Mouse (Mus musculus) midbrain, embryonic 12.5 days (tissue): ENCODE measurements around the gene Etv4. TPM values are rescaled to one million over a fixed set of nuclear protein-coding genes. Genes with fewer than 3 reads are reported as not detected.

Experiments
- ATAC-seq: fragments of 200-750 bp; cut with Nextera tagmentation; 2 replicates; pipeline ENCODE4 v1.8.0; 2017; ENCODE audit warnings: low read depth, moderate TSS enrichment, moderate library complexity; ENCODE audit not compliant: low FRiP score
- H3K27ac ChIP-seq: fragments of 300-500 bp; sonication (generic); replicated peaks from 2 replicates; pipeline ENCODE4 v1.5.1; 2016; ENCODE audit warnings: mild to moderate bottlenecking
- H3K27me3 ChIP-seq: fragments of 300-500 bp; sonication (generic); 2 replicates; pipeline ENCODE4 v1.6.1; 2016; ENCODE audit warnings: mild to moderate bottlenecking
- H3K36me3 ChIP-seq: fragments of 300-500 bp; sonication (generic); 2 replicates; pipeline ENCODE4 v1.6.1; 2016
- H3K4me1 ChIP-seq: fragments of 300-500 bp; sonication (generic); 2 replicates; pipeline ENCODE4 v1.6.1; 2016
- H3K4me2 ChIP-seq: fragments of 300-500 bp; sonication (generic); replicated peaks from 2 replicates; pipeline ENCODE4 v1.6.1; 2016; ENCODE audit warnings: mild to moderate bottlenecking, moderate library complexity
- H3K4me3 ChIP-seq: fragments of 300-500 bp; sonication (generic); 2 replicates; pipeline ENCODE4 v1.5.1; 2016; ENCODE audit warnings: mild to moderate bottlenecking
- H3K9ac ChIP-seq: fragments of 300-500 bp; sonication (generic); replicated peaks from 2 replicates; pipeline ENCODE4 v1.6.1; 2016; ENCODE audit warnings: mild to moderate bottlenecking, moderate library complexity
- H3K9me3 ChIP-seq: fragments of 300-500 bp; sonication (generic); 2 replicates; pipeline ENCODE4 v1.6.1; 2016; ENCODE audit warnings: mild to moderate bottlenecking
- WGBS: fragments of 180-500 bp; shearing (Covaris S2); methylation state at CpG from one replicate; pipeline ENCODE4 v1.1.7; 2016; 5-methylcytosine and 5-hydroxymethylcytosine counted together
- polyA plus RNA-seq: library from polyadenylated mRNA; unstranded; fragments of >200 nt; fragmentation: Nextera tagmentation; extraction: Ambion mirVana; gene quantifications from 2 replicates; pipeline ENCODE4 v1.2.1, GENCODE M21; 2016

Etv4 gene
- polyA plus RNA-seq, 1 experiment from 2014 or later: 4.3 TPM

DNA sequence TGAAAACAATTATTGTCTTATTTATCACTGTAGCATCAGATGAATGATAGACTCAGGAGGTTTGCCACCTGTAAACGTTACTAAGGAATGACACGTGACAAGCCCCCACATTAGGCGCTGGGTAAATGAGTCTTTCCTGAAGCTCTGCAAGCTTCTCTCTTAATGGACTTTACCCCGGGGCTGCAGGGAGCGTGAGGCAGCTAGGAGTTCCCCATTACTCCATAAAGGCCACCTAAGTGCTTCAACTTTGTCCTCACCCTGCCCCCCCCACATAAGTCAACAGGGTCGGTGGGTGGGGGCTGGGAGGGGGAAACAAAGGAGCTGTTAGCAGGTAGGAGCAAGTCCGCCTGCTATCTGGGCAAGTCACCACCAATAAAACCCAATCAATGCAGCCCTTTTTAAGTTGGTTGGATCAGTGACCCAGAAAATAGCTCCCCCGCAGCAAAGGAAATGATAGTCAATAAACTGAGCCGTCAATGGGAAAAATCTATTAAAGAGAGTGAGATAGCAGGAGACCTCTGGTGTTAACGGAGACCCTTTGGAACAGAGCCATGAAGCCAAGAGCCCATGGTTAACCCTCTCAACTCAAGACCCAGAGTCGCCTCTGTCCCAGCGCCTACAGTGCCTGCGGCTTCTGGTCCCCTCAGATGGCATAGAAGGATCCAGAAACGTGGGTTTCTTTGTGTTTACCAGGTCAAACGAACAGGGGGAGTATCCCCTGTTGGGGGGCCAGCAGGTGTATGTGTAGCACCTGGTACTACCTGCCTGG lies 24.1 kb upstream of the Etv4 start:
- Histone ChIP-seq H3K4me2 (no peak overlapping the region), H3K9ac (no peak overlapping the region), H3K27ac (no peak overlapping the region), H3K36me3 (no peaks in the 10 kb centered on the region), H3K27me3 (peaks cover 26% of the 10 kb centered on the region), H3K9me3 (no peaks in the 10 kb centered on the region), H3K4me1 (0 out of 2 replicates have a peak, but pooled peaks cover 7% of the 10 kb centered on the region), H3K4me3 (no peak overlapping the region)
- 44% methylated on average over 15 of the region's 15 CpGs for WGBS
- ATAC-seq: no peak

DNA sequence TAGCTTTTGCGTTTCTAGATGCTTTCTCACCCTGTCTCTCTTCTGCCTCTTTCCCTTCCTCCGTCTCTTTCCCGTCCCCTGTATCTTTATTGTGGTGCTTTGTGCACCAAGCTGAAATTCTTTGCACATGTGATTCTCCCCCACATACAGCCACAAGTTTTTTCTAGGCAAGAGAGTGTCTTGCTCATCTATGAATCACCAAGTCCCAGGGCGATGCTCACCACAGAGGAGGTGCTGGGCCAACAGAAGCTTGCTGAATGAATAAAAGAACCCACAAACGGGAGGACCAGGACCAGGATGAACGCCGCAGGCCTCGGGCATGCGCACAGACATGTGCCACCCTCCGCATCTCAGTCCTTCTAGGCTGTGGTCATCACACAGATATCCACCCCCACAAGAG lies 22.1 kb upstream of the Etv4 start:
- Histone ChIP-seq H3K27me3 (peaks cover 17% of the 10 kb centered on the region), H3K9me3 (no peaks in the 10 kb centered on the region), H3K36me3 (no peaks in the 10 kb centered on the region), H3K4me2 (no peak overlapping the region), H3K27ac (no peak overlapping the region), H3K4me3 (no peak overlapping the region), H3K4me1 (0 out of 2 replicates have a peak, but pooled peaks cover 3% of the 10 kb centered on the region), H3K9ac (no peak overlapping the region)
- ATAC-seq: no peak
- 87% methylated on average over 10 of the region's 10 CpGs for WGBS

DNA sequence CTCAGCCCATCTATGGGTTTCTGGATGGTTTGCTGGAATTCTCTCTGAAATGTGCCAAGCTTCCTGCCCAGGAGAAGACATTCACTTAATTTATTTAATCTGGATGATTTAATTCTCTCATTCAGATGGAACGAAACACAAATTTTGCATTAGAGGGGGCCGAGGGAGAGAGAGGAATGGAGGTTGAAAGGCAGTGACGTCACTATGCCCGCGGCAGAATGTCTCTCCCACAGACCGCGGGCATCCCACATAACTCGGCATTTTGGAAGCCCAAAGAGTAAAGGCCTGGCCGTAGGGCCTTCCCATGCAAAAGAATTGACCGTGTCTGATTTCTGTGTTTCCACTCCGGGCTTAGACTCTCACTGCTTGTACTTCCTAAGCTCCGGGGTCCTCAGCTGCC lies 21.6 kb upstream of the Etv4 start:
- Histone ChIP-seq H3K9me3 (no peaks in the 10 kb centered on the region), H3K4me1 (0 out of 2 replicates have a peak, but pooled peaks cover 3% of the 10 kb centered on the region), H3K4me2 (no peak overlapping the region), H3K27ac (no peak overlapping the region), H3K27me3 (peaks cover 21% of the 10 kb centered on the region), H3K9ac (no peak overlapping the region), H3K36me3 (no peaks in the 10 kb centered on the region), H3K4me3 (no peak overlapping the region)
- no peak for ATAC-seq
- WGBS: 66% methylated on average over 12 of the region's 12 CpGs

DNA sequence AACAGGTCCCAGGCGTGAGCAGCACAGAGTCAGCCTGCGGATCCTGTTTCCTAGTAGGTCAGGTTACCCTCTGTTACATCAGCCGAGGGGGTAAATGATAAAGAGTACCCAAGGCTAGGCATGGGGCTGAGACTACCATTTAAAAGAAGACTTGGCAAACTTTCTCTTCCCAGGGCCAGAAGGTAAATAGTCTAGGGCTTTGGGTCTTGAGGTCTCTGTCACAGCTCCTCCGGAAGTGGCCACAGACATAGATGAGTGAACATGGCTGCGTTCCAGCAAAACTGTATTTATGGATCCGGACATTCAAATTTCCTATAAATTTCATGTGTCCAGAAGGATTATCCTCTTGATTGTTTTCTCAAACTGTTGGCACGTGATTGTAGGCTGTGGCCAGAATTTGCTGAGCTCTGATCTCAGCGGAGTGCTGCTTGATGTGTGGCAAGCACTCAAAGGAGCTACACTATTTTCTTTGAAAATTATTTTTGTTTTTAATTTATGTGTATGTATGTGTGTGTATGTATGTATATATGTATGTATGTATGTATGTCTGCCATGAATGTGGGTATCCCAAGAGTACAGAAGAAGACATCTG lies 20.0 kb upstream of the Etv4 start:
- Histone ChIP-seq H3K4me3 (no peak overlapping the region), H3K9ac (no peak overlapping the region), H3K36me3 (no peaks in the 10 kb centered on the region), H3K9me3 (no peaks in the 10 kb centered on the region), H3K4me2 (no peak overlapping the region), H3K27me3 (peaks cover 21% of the 10 kb centered on the region; the same call in 1 of the 2 replicates), H3K27ac (no peak overlapping the region), H3K4me1 (0 out of 2 replicates have a peak, but pooled peaks cover 8% of the 10 kb centered on the region)
- no peak for ATAC-seq
- WGBS: 90% methylated on average over 8 of the region's 8 CpGs

DNA sequence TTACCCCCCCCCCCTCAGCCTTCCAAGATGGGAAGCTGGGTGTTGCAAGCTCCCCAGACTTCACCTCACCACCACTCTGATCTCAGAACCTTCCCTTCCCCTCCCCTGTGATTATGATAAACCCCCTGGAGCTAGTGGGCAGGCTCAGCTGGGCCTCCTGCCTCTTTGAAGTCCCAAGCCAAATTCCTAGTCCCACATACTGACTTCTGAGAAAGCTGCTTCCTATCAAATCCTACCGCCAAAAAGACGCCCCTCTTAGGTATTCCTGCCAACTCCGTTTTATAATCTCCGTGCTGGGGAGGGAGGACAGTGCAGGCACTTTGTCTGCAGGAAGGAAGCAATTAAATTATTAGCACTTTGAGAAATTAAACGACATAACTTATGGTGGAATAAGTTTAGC lies 16.2 kb upstream of the Etv4 start:
- WGBS: 5% methylated on average over 5 of the region's 5 CpGs
- Histone ChIP-seq H3K27me3 (peaks cover 11% of the 10 kb centered on the region; the same call in 1 of the 2 replicates), H3K4me3 (no peak overlapping the region), H3K9ac (no peak overlapping the region), H3K27ac (no peak overlapping the region), H3K4me2 (no peak overlapping the region), H3K9me3 (no peaks in the 10 kb centered on the region), H3K36me3 (no peaks in the 10 kb centered on the region), H3K4me1 (0 out of 2 replicates have a peak, but pooled peaks cover 4% of the 10 kb centered on the region)
- no peak for ATAC-seq

DNA sequence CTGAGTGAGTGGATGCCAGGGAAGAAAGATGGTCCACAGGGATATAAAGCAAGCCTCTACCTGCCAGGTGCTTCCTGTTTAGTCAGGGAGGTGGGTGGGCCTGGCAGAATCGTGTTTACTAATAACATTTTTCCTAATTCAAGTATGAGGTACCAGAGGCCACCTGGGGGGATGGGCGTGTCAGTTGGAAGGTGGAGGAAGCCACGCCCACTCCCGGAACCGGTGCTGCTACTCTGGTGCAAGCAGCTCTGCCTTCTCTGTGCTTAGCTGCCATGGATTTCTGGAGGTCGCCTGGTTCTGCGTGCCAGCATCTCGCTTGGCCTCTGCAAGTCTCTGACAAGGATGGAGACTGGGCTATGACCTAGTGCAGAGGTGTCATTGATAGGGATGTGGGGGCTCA lies 12.9 kb upstream of the Etv4 start:
- WGBS: 41% methylated on average over 8 of the region's 8 CpGs
- ATAC-seq: no peak
- Histone ChIP-seq H3K36me3 (no peaks in the 10 kb centered on the region), H3K4me3 (no peak overlapping the region), H3K4me2 (no peak overlapping the region), H3K27me3 (peaks cover 16% of the 10 kb centered on the region; the same call in 1 of the 2 replicates), H3K4me1 (0 out of 2 replicates have a peak, but pooled peaks cover 4% of the 10 kb centered on the region), H3K9ac (no peak overlapping the region), H3K27ac (no peak overlapping the region), H3K9me3 (no peaks in the 10 kb centered on the region)

DNA sequence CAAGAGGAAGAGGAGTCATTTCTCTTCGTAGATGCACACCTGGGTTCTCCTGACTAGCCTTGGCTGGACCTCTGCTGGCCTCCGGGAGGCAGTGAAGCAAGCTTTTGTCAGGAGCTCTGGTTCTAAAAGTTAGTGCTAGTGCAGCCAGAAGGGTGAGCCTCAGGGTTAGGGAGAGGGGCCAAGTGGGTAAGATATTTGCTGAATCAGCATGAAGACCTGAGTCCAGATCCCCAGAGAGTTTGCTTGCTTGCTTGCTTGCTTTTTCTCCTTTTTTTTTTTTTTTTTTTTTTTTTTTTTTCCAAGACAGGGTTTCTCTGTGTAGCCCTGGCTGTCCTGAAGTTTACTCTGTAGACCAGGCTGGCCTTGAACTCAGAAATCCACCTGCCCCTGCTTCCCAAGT lies 12.2 kb upstream of the Etv4 start:
- Histone ChIP-seq H3K9ac (no peak overlapping the region), H3K9me3 (no peaks in the 10 kb centered on the region), H3K27me3 (peaks cover 16% of the 10 kb centered on the region; the same call in 1 of the 2 replicates), H3K36me3 (no peaks in the 10 kb centered on the region), H3K4me2 (no peak overlapping the region), H3K4me1 (0 out of 2 replicates have a peak, but pooled peaks cover 4% of the 10 kb centered on the region), H3K27ac (no peak overlapping the region), H3K4me3 (no peak overlapping the region)
- no peak for ATAC-seq
- 84% methylated on average over 2 of the region's 2 CpGs for WGBS

DNA sequence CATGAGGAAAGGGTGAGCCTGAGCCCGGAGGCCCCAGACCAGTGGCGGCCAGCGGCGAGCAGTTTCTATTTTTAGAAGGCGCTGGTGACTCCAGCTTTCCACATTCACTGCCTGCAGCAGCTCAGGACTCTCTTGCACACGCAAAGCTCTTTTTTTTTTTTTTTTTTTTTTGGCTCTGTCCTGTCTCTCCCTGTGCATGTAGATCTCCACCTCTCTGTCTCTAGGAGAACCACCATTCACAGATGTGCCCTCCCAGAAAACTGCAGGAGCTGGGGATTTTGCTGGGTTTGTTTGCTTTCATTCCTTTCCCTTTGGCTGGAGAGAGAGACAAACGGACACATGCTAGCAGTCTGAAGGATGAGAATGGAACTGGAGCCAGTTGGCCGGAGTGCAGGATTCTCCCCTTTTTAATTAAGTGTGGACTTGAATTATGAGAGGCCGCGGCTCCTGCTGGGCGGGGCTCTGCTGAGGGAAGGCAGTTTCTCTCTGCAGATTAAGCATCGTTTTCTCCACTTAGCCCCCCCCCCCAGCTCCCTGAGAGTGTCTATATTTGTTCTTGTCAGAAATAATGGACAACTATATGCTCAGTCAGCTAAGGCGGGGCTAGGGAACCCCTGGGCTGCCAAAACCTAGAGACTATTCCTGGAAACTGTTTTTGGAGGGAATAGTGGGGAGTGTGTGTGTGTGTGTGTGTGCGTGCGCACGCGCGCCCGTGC lies 5.8 kb upstream of the Etv4 start:
- Histone ChIP-seq H3K27me3 (peaks cover 45% of the 10 kb centered on the region), H3K4me2 (0 out of 2 replicates have a peak overlapping the region, but pooled peaks have one; percentile 0), H3K9ac (no peak overlapping the region), H3K27ac (no peak overlapping the region), H3K4me3 (no peak overlapping the region), H3K36me3 (no peaks in the 10 kb centered on the region), H3K9me3 (no peaks in the 10 kb centered on the region), H3K4me1 (peaks cover 11% of the 10 kb centered on the region)
- ATAC-seq: no peak
- 41% methylated on average over 19 of the region's 19 CpGs for WGBS

DNA sequence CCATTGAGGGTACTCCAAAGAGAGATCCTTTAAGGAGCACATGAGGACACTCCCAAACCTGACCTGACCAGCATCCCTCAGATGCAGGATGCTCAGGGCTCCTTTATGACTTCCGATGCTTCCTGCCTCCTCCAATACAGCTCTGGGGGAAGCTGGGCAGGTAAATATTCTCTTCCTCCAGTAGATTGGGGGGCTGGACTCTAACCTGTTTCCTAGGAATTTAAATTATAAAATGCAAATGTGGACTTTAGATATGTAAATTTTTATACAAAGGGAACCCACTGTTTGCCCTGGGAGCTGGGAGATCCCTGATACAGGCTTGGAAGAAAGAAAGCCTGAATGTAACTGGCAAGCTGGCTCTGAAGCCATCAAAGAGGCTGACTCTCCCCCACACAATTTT lies 2.3 kb upstream of the Etv4 start:
- WGBS: 88% methylated on average over 1 of the region's 1 CpGs
- Histone ChIP-seq H3K4me2 (no peak overlapping the region), H3K27ac (no peak overlapping the region), H3K4me1 (peaks cover 32% of the 10 kb centered on the region), H3K36me3 (no peaks in the 10 kb centered on the region), H3K9ac (no peak overlapping the region), H3K27me3 (peaks cover 73% of the 10 kb centered on the region), H3K9me3 (no peaks in the 10 kb centered on the region), H3K4me3 (no peak overlapping the region)
- ATAC-seq: no peak

DNA sequence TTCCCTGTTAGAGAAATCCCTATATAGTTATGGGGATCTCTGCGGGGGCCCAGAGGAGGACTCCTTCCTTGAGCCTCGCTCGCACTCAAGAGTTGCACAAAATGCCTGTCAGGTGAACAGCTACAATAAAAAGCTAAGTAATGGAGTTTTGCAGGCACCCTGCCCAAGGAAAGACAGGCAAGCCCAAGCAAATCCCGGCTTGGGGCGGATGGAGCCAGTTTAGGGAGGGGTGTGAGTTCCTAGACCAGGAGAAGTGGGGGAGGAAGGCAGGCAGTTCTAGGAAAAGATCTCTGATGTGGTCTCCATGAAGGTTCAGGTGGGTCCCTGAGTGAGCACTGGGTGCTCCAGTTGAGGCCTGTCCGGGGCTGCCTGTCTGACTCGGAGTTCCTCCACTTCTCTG lies 1.5 kb upstream of the Etv4 start:
- 54% methylated on average over 7 of the region's 7 CpGs for WGBS
- no peak for ATAC-seq
- no peak overlapping the region for H3K9ac ChIP-seq

DNA sequence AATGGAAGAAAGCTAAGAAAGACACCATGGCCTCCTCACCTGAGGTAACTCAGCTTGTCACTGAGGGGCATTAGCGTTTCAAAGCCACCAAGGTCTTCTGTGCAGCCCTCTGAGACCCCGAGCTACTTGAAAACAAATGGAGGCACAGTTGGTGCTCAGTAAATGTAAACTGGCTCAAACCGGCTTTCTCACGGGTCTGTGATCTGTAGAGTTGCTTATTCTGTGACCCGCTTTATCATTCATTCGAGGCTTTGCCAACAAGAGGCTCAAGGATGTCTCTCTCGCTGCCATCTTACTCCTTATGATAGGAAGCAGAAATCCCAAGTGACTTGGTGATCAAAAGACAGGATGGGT lies 658 bp upstream of the Etv4 start:
- no peaks in the 10 kb centered on the region for H3K9me3 ChIP-seq
- 10% methylated on average over 7 of the region's 7 CpGs for WGBS
- H3K4me1 ChIP-seq: peaks cover 25% of the 10 kb centered on the region
- H3K36me3 ChIP-seq: no peaks in the 10 kb centered on the region
- ATAC-seq: no peak
- H3K27ac ChIP-seq: no peak overlapping the region
- peaks cover 85% of the 10 kb centered on the region for H3K27me3 ChIP-seq
- H3K4me3 ChIP-seq: peak overlapping the region; percentile 50
- H3K9ac ChIP-seq: no peak overlapping the region
- H3K4me2 ChIP-seq: peak overlapping the region; percentile 93

More for the DNA sequence above, 1.5 kb upstream of the Etv4 start:
- no peak overlapping the region for H3K4me3 ChIP-seq
- no peak overlapping the region for H3K4me2 ChIP-seq
- no peak overlapping the region for H3K27ac ChIP-seq
- H3K9me3 ChIP-seq: no peaks in the 10 kb centered on the region
- peaks cover 32% of the 10 kb centered on the region for H3K4me1 ChIP-seq
- no peaks in the 10 kb centered on the region for H3K36me3 ChIP-seq
- H3K27me3 ChIP-seq: peaks cover 78% of the 10 kb centered on the region
